Mouse (Mus musculus): Measurements from ENCODE around the gene Ywhag. TPM values are rescaled to one million over a fixed set of nuclear protein-coding genes. Genes with fewer than 3 reads are reported as not detected.

Ywhag gene
- total RNA-seq, 2 experiments from 2014 or later, result 289 to 303 TPM

GRCm38 (mm10) chr5:135869661-135870423 is 64.6 kb downstream of the Ywhag start:
- DNase-seq, result no peak
- no peak overlapping the region for H3K4me3 ChIP-seq
- no peak for TF ChIP-seq CTCF (IDR thresholded peaks at IDR 0.05)
- intact Hi-C loops (cut with DNase I), result no loop called here
- H3K27ac ChIP-seq, result no peak overlapping the region

GRCm38 (mm10) chr5:135868653-135869052 is 65.8 kb downstream of the Ywhag start:
- DNase-seq, result no peak
- intact Hi-C loops (cut with DNase I), result no loop called here
- no peak for TF ChIP-seq CTCF (IDR thresholded peaks at IDR 0.05)
- H3K27ac ChIP-seq, result no peak overlapping the region
- H3K4me3 ChIP-seq, result peak overlapping the region; percentile 67

- intact Hi-C loops (cut with DNase I), result no loop called here
Measured at GRCm38 (mm10) chr5:135867637-135868593, 66.5 kb downstream of the Ywhag start.

GRCm38 (mm10) chr5:135866662-135867061 is 67.8 kb downstream of the Ywhag start:
- DNase-seq, result peak; percentile 63
- H3K4me3 ChIP-seq, result no peak overlapping the region
- intact Hi-C loops (cut with DNase I), result no loop called here
- no peak for TF ChIP-seq CTCF (IDR thresholded peaks at IDR 0.05)
- no peak overlapping the region for H3K27ac ChIP-seq

More at GRCm38 (mm10) chr5:135867637-135868593, 66.5 kb downstream of the Ywhag start:
- DNase-seq, result peak; percentile 46
- Histone ChIP-seq H3K4me3 (peak overlapping the region; percentile 67), H3K27ac (no peak overlapping the region)
- peak; percentile 4; the same call in 1 of the 2 replicates for TF ChIP-seq CTCF (IDR thresholded peaks at IDR 0.05)

Other genes with a start within 250 kb of the Ywhag start
- gene Tmem120a, start 190.2 kb downstream of the Ywhag start, total RNA-seq (2021), result 1 to 10 TPM; 7.6 to 8.3 TPM
- gene Styxl1, start 156.2 kb downstream of the Ywhag start, total RNA-seq (2021), result not detected
- gene Mdh2, start 156.1 kb downstream of the Ywhag start, total RNA-seq (2021), result 1,000 to 10,000 TPM in 1 of 2 experiments, 100 to 1,000 TPM in 1; 910 to 1,211 TPM
- not detected for gene Srrm3, start 127.7 kb downstream of the Ywhag start, total RNA-seq (2021)
- gene Hspb1, start 46.7 kb downstream of the Ywhag start, total RNA-seq (2021), result 100 to 1,000 TPM; 253 to 325 TPM
- gene Ssc4d, start 39.9 kb upstream of the Ywhag start, total RNA-seq (2021), result under 1 TPM; 0.22 to 0.59 TPM
- gene Zp3, start 45.5 kb upstream of the Ywhag start, total RNA-seq (2021), result not detected
- 1 to 10 TPM; 6.5 to 8.2 TPM for gene Dtx2, start 60.2 kb upstream of the Ywhag start, total RNA-seq (2021)
- not detected for gene Upk3b, start 103.9 kb upstream of the Ywhag start, total RNA-seq (2021)
- not detected for gene Upk3bl, start 119.9 kb upstream of the Ywhag start, total RNA-seq (2021)
- gene Rasa4, start 149.3 kb upstream of the Ywhag start, total RNA-seq (2021), result 10 to 100 TPM; 25.0 to 28.8 TPM
- gene Polr2j, start 182.0 kb upstream of the Ywhag start, total RNA-seq (2021), result 10 to 100 TPM; 62.9 to 69.6 TPM
- gene Lrwd1, start 201.5 kb upstream of the Ywhag start, total RNA-seq (2021), result 1 to 10 TPM; 4.6 to 5.5 TPM
- 1 to 10 TPM; 4.4 to 5.7 TPM for gene Alkbh4, start 201.5 kb upstream of the Ywhag start, total RNA-seq (2021)
- under 1 TPM; 0.43 to 0.75 TPM for gene Orai2, start 236.1 kb upstream of the Ywhag start, total RNA-seq (2021)